Mouse (Mus musculus) thymus, postnatal 25 days (tissue): Measurements from ENCODE around the gene Ntng1.

Experiments
- DNase-seq: peaks from one replicate; pipeline ENCODE4 v3.0.0; 2022

Gene Ntng1

DNA sequence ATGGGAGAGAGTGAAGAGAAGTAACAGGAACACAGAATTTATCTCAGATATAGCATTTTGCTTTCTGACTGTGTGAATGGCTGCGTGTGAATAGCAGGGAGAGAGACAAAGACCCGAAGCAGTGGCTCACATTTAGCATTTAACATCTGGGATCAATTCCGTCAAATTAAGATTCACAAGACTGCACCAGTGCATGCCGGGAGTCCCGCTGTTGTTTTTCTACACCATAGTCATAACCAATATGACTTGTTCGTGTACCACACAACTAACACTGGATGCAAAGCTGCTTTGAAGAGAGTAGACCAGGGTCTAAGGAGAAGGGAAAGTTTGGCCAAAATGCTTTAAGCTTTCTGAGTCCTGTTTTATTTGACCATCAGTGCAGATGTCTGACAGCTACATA is 95.7 kb downstream of the Ntng1 start:
- no peak for DNase-seq

DNA sequence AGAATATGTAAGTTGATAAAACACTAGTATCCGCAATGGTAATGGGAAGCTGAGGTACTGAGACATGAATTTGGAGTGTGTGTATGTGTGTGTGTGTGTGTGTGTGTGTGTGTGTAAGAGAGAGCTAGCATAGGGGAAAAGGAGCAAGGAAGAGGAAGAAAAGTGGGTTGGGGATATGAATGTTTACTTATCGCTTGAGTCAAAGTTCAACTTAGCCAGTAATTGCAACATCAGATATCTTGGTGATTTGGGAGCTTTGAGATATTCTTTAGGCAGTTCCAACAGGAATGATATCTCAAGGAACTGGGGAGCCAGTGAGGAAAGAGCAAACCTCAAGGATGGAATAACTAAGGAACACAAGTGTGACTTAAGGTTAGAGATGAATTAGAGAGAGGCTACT is 97.1 kb downstream of the Ntng1 start:
- DNase-seq: no peak

DNA sequence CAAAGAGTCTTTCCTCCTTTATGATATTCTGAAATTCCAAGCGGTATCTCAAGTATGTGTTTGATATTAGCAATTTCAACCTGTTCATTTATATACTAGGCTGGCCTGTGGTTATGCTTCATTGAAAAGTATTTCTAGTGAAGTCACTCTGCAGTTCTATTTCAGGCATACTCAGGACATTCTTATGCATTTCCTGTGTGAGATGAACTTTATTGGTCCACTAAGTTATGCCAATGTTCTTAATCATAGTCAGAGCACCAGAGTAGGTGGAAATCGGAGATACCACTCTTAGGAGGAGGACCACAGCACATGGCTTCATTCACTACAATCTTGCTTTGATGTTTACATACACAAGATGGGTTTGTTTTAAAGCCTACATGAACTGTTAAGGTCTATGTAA is 99.6 kb downstream of the Ntng1 start:
- DNase-seq: no peak

DNA sequence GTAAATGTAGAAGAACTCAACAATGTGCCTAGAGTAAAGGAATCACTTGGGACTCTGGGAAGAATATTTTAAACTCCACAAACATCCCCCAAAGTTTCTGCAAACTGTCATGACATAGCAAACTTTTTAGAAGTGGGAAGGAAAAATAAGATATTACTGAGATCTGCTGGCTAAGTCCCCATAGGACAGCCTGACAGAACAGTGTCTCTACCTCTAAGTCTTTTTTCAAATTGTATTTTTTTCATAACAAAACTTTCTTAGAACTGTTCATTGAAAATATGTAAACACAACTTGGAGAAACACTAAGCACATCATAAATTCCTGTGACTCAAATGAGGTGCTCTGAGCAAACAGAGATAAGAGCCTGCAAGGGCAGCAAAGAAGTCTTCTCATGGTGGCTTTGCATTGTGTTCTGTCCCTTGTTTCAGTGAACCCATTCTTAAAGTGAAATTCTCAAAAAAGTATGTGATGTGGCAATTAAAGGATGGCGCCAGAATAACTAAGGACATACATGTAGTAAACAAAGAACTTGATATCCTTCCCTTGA is 100.1 kb downstream of the Ntng1 start:
- no peak for DNase-seq

DNA sequence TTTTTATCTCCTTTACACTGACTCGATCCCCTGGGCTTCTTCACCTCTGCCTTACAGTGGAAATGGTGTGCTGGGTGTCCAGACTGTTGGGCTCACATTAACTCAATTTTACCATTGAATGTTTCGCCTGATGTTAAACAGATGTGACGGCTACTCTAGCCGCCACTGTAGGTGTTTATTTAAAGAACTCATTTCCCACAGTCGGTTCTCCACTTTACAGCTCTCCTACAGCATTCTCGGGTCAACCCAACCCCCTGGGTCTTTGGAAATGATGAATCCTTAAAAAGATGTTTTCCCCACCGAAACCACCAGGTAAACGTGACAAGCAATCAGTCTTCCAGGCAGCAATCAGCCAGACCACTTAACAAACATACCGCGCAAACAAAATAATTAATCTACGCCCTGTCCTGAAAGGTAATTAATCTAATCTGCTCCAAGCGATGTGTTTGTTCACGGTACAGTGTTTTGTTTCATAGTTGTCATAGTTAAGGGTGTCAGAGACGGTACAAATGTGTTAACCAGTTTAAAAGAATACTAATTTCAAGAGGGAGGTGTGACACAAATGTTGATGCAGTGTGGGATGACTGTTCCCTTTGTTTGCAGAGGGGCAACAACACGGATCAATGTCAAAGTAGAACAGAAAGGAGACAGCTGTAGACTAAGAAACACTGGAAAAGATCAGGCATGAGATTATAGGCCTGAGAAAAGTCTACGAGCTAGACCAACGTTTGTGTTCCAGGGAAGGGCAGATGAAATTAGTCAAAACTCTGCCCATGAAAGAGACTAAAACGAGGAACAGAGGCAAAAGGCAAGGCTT is 120.8 kb downstream of the Ntng1 start:
- no peak for DNase-seq

DNA sequence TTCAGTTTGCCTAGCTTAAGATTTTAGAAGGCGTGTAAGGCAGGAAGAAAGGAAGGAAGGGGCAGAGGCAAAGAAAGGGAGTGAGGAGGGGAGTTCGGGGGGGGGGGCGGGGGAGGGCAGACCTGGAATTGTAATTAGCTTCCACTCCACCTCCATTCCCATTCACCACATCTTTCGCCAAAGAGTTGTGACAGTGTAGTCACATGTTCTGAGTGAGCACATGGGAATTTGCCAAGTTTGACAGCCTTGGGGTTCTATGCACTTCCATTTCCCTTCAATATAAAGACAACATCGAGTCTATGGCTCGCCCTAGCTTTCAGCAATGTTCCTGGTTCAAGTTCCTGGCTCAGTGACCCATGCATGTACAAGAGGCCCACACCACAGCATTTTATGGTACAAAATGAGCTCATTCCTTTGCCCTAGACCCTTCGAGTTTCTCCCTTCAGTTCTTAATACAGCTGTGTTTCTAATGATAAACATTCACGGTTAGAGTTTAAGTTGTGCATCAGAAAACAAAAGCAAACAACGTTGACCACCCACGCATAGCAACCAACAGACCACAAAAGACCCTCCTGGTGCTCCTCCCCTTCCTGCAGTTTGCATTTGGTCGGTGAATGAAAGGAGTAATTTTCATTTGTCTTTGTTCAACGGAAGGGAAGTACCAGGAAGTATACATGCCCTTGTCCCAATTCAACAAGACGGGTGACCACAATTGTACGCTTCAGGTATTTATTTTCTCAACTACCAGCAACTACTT is 132.8 kb downstream of the Ntng1 start:
- no peak for DNase-seq

DNA sequence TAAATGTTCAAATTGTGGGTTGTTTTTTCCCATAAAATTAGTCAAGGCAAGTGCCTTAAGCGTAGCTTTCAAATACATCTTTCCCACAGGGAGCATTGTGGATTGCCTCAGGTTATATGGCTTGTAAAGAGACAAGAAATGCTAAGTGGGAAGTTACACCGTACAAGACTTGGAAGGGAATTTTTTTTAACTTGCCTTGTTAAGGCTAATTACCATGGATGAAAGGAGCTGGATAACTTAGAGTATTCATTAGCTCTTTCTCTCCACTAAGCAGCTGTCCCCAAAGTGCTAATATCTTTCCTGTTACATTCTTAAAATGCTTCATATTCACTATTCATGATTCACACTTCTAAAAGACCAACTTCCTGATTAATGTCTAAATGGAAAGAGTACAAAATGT is 133.4 kb downstream of the Ntng1 start:
- no peak for DNase-seq

DNA sequence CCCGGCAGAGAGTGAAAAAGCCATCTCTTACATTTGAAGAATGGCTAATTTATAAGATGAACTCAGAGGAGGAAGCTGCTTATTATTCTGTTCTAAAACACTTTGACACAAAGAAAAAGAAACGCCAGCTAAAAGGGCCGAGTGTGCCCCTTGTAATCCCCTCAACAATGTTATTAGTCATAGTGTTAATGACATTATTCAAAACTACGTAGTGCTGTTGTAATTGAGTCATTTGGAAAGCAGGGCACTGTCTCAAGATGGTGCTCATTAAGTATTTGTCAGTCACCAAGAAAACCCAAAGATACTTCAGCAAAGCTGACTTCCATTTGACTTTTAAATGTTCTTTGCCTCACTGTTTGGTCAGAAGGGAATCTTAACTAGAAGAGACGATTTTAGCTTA is 143.5 kb downstream of the Ntng1 start:
- no peak for DNase-seq

DNA sequence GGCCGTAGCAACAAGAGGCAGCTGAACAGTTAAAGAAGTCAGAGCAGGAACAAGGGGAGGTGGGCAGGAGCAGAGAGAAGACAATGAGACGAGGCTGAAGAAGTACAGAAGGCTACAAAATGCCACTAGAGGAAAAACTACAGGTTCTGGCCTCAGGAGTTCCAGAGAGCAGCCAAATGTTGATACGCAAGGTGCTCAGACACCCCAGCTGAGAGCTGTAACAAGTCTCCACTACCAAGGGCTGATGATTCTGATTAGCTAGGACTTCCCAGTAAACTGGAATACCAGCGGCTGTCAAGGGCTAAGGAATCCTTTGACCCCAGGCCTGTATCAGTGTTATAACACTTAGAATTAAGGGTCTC is 148.2 kb downstream of the Ntng1 start:
- DNase-seq: no peak

DNA sequence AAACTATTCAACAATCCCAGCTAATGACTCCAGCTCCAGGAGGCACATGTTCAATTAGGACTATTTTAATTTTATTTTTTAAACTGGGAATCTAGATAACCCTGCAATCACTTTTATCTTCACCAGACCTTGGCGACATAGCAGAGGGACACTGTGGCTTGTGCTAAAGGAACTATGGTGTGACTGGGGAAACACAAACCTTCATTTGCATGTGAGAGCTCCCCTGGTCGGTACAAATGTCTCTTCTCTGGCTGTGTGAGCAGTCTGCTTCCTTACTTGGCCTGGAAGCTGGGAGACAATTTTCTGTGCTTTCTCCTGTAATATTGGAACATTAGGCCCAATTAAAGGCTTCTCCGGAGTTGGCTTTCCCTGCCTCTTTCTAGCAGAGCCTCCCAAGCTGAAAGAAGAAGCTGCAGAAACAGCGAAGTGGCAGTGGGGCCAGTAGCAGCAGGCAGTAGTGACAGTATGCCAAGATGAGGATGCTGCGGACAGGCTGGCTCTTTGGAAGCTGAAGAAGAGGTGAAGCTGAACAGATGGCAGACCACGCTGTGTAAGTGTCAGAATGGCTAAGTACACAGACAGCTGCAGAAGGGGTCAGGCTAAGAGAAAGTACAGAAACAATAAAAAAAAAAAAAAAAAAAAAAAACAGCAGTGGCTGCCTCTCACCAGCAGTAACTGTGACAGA is 148.7 kb downstream of the Ntng1 start:
- no peak for DNase-seq

DNA sequence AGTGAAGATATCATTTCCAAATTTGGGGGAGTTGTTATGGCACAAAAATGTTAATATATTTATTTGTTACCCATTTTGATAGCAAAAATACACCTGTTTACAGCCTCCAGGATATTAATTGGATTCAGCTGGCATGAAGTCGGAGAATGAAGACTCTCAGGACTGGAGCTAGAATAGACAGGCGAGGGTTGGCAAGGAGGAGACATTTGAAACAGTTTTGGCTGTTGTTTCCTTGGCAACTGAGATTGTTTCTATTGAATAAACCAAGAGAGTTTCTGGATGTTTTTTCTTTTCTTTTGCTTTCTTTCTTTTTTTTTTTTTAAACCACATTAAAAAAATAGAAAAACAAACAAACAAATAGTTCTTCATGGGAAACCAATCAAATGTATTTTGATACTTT is 159.7 kb downstream of the Ntng1 start:
- DNase-seq: no peak

DNA sequence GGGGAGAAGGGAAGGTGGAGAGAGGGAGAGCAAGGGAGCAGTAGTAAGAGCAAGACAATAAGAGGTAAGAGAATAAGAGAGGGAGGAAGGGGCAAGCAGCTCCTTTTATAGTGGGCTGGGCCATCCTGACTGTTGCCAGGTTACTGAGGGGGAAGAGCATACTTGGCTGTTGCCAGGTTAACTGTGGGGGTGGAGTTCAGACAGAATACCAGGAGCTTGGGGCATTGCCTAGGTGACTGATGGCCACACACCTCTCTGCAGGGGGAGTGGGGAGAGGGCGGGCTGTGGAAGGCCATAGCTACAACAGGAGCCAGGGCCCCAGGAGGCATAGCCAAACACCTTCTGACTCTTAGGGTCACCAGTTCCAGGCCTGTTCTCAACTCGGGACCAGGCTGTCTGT is 166.2 kb downstream of the Ntng1 start:
- no peak for DNase-seq

DNA sequence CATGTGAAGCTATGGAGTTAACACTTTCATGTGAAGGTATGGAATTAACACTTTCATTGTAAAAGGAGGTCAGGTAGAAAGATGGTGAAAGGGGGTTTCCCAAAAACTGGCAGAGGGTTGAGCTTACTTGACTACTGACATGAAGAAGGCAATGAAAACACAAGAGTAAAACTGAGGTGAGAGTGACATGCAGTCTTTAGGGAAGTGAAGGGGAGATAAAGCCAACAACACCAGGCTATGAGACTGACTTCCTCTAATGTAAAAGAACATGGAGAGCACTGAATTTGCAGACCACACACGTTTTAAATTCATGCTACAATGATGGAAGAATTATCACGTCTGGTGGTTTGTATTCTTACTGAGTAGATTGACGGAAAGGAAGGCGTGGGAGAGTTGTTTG is 168.7 kb downstream of the Ntng1 start:
- DNase-seq: no peak

DNA sequence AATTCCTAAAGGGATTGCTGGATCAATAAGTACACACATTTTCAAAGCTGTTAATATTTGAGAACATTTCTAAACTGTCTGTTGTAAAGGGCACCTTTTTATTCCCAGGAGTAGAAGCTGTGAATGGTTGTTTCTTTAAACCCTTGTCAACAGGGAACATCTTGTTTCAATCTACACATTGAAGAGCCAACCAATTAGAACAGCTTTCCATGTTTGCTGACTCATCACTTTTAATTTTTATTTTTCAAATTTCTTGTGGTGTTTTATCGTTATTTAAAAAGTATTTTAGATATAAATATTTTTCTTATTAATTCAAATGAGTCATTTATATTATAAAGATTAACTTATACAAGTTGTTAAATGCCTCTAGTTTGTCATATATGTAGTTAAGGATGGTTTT is 172.3 kb downstream of the Ntng1 start:
- no peak for DNase-seq

DNA sequence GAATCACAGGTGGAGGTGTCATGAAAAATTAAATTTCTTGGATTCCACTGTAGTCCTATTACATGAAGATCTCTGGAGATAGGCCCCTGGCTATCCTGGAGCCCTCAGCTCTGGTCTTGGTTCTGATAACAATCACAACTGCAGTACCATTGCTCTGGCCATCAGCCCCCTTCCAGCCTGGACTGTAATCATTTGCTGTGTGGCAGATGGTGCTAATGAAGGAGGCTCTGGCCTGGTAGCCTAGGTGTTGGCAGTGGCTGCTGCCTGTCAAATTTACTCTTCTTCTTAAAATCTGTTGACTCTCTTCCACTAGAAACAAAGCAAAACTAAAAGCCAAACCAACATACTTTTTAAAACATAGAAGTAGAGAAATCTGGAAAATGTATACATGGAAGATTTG is 173.6 kb downstream of the Ntng1 start:
- no peak for DNase-seq

DNA sequence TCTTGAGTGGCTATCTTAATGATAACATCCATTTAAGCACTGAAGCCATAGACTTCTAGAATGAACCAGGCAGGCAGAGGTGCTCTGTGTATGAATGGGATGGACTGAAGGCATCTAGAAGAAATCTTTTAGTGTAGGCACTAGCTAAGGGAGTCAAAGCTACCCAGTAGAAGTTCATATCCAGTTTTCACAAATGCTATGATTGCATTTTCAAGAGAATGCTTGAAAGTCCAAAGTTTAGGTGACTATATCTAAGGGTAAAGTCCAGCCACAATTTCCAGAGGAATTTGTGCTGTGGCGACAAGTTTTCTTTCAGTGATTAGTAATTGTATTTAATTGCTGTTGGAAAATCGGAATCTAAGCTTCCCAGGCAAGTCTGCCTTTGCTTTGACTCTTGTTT is 181.2 kb downstream of the Ntng1 start:
- no peak for DNase-seq

DNA sequence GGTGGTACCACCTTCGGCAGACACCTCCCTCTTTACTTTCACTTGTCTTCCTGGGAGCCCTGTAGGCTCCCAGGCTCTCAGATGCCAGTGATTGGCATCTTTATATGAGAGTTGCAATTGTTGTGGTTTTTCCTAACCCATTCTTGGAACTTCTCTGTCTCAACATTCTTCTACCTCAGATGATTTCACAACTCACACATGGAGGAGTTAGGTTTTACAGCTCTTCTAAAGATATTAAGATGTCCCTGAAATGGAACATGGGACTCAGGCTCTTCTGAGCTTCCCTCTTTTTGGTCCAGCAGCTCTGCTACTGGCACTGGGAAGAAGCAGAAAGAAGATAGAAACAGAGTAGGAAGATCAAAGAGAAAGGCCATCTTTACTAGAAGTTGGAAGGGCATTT is 200.9 kb downstream of the Ntng1 start:
- DNase-seq: no peak

DNA sequence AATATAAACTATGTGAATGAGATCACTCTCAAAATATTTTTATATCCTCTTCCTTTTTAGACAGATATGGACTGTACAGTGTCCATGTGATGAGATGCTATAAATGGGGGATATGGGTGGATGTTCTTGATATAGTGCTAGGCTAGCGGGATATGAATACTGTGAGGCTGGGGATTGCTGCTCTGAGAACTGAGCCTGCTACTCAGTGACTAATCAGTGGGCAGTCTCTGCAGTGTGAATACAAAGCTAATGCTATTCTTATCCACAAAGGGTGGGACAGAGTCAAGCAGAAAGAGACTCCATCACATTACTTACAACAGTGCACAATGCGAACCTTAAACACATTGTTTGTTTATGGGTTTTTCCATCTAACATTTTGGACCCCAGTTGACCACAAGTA is 206.2 kb downstream of the Ntng1 start:
- no peak for DNase-seq

DNA sequence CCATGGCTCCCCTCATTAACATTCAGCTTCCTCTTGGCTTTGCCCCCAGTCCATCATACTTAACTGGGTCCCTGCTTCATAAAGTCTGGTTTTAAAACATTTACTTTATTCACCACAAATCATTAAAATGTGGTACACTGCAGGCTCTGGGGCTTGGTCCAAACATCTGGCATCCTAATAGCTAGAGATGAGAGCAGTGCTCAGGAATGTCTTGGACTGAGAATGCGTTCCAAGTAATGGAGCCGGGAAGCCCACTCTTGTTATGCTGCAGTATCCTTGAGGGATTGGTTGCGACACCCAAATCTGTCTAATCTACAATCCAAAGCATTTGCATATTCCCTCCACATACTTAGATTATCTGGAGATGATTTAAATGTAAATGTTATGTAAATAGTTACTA is 207.5 kb downstream of the Ntng1 start:
- DNase-seq: no peak

DNA sequence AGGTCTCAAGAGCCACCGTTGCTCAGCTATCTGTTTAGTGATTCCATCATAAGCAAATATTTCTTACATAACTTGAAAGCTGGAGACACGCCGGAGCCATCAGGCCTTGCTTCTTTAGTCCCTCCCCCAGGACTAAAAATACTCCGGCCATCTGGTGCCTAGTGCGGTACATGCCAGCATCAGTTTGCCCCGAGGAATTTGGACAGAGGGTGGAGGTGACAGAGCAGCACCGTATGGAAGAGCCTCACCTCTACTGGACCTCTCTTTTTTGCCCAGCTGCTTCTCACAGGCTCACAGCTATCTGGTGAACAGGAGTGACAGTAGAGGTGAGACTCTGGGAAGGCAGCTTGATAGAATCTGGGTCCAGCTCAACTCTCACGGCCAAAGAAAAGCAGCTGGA is 211.6 kb downstream of the Ntng1 start:
- DNase-seq: no peak

DNA sequence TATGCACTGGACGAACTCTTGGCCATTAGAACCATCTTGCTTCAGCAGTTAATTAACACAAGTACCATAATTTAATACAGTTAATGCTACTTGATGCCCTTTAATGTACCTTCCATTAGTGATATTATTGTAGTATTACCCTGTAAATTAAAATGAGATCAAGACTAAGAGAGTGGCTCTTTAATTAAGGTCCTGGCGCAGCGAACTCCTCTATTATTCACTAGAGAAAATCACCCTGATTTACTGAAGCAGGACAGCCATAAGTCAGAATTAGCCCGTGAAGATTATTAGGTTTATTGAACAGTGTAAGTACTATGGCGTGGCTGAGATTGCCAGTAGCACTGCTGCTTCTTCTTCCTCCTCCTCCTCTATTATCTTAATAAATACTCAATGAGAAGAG is 212.8 kb downstream of the Ntng1 start:
- DNase-seq: no peak

DNA sequence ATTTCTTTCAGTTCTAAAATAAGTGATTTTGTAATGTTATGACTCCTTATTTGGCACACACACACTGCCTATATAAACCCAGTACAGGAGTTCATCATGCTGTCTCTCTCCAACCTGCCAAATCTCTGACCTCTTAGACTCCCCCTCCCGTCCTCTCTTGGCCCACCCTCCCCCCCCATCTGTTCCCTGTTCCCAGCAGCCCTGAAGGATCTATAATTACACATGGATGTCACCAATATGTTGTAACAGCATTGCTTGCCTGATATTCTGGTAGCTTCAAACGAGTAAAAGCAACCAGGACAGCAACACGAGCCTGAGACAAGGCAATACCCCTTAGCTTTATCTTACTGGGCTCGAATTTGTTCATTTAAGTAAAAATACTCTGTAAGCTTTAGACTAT is 220.0 kb downstream of the Ntng1 start:
- no peak for DNase-seq

DNA sequence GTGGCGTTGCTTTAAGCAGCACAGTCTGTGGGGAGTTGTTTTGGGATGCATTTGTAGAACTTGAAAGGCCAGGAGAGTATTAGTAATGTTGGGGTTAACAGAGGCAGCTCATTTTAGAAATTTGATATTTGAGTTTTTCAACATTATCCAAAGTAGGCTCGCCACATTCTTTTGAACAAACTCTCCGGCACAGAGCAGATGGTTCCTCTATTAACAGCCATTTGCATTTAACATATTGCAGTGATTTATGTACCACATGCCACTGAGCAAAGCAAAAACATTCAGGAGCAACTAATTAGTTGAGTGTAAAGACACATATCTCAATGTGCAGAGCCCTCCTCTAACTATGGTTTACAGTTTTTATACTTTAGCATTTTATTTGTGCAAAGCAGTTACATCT is 224.8 kb downstream of the Ntng1 start:
- DNase-seq: no peak
